Mouse (Mus musculus): ENCODE measurements at regions not wholly inside any gene's neighbourhood (a gene's known extent, or its start where the extent isn't known, plus 50 kb on each side); places are given as distances from the start of the nearest gene placed in this dataset.

DNA sequence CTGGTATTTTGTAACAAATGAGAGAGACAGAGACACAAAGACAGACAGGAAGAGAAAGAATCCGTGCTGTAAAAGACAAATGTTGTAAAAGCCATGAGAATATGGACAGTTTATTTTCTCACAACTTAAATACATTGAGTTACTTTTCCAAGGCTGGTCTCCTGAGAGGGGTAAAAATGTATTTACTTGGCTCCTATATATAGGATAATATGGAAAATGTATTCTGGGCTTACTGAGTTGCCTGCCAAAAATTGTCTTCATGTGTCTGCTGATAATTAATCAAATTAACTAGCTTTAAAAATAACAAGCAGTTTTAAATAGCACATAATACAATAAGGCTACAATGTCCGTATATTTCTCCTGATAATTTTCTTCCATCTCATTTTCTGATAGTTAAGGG is 216.2 kb upstream of the Nrip1 start:
- no peak for DNase-seq (ENCODE audit: low spot score)

DNA sequence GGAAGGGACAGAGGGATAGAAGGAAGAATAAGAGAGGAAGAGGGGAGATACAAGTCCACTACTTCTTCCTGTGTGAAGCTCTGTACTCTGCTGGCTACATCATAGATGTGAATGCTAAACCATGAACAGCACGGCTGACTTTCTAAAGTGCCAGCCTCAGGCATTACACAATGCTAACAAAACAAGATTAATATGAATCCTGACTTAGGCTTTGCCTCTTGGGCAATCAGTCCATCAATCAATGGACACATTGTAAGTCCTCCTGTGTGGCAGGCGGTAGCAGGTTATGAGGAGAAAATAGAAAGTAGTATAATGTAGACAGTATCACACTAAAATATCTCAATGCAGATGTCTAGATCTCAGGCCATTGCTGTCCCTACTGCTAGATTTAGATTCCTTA is 203.6 kb upstream of the Nrip1 start:
- no peak for DNase-seq (ENCODE audit: low spot score)

DNA sequence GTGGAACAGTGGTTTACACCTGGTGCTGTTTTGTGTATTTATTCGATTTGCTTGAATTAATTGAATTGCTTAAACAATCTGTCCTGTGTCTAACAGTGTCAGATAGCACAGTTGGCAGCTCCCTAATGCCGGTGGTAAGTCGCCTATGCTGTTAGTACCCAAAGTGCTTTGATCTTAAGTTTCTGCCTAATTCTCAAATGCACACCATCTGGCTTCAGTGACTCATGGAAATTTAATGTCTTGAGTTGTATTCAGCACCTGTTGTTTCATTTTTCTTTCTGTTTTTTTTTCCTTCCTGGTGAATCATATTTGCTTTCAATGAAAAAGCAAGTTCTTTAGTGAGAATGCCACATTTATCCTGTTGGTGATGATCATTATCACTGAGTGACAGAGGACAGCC is 201.7 kb upstream of the Nrip1 start:
- no peak for DNase-seq (ENCODE audit: low spot score)

DNA sequence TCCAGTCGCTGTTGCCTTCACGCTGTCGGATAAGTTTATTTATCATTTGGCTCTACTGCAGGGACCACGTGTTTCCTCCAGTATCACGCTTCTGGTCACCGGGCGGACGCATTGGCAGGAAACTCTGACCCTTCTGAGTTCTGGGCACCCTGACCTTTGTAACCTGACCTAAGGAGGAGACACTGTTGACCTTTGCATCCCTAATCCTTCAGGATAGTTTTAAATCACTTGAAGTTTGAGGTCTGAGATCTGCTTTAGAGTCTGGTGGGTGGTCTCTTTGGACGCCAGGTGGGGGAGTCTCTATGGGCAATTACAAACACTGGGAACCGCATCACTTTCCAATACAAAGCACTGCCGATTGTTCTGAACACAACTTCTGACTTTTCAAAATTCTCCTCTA is 192.6 kb upstream of the Nrip1 start:
- DNase-seq (ENCODE audit: low spot score): no peak

DNA sequence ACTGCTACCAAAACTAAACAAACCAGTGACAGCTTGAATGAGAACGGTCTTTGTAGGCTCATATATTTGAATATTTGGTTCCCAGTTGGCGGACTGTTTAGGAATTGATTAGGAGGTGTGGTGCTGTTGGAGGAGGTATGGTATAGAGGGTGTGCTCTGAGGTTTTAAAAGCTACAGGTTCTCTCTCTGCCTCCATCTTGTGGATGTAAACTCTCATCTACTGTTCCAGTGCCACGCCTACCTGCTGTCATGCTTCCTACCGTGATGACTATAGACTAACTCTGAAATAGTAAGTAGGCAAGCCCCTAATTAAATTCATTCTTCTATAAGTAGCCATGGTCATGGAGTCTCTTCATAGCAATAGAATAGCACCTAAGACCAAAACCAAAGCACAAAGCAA is 181.2 kb upstream of the Nrip1 start:
- DNase-seq (ENCODE audit: low spot score): no peak

DNA sequence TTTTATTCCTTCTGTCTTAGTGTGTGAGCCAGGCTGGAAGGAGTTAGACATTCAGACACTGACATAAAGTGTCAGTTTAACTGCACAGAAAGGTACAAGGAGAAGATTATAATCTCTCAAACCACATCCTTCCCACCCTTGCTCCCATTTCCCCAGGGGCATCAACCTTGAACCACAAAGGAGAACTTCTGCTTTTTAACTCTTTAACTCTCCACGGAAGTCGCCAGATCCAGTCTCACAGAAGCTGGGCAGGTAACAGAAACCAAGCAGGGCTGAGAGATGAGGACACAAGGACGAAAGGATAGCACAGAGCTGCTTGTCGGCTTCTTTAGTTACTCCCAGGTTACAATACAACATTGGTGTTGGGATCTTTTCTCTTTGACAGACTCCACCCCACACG is 176.0 kb upstream of the Nrip1 start:
- no peak for DNase-seq (ENCODE audit: low spot score)

DNA sequence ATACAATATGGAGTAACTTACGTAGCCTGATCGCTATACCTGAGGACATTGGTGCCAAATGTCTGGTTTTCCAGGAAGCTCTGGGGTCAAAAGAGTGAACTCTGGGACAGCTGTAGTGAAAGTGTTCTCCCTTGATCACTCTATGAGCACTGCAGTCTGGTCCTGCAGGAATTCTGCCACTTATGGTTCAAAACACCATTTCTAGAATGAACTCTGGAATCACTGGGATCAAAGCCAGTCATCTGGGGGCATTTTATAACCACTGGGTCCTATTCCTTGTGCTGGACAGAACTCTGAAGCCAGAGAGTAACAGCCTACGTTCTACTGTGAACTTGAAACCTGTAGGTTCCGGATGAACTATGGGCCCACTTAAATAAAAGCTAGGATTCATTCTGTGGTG is 173.5 kb upstream of the Nrip1 start:
- DNase-seq (ENCODE audit: low spot score): no peak

DNA sequence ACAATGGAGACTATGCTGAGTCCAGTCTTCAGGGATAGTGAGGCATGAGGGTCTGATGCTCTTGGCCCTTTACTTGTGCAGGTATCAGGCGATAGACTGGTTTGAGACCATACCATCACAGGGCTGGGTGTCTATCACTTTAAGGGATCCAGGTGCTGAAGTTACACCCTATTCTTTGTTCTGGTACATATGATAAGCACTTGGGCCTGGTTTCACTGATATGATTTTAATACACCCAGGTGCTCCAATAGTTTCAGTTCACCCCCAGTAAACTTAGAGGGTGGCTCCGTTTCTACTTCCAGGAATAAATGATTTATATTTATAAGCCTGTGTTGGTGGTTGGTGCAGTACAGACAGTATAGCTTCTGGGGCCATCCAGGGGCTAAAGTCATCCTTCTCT is 173.0 kb upstream of the Nrip1 start:
- no peak for DNase-seq (ENCODE audit: low spot score)

DNA sequence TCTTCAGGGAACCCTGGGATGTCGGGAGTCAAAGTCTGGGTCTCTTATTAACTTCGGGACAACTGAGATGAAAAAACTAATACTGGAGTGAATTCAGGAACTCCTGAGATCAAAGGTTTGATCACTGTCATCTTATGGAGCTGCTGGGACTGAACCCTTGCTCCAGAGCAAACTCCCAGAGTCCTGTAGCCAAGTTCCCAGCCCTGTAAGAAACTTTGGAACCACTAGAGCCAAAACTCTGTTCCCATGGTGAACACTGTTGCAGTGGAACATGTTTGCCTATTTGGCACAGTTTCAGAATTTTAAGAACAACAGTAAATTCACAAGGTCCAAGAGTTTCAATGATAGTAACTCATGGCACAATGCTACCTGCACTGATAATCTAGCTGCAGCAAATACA is 172.3 kb upstream of the Nrip1 start:
- DNase-seq (ENCODE audit: low spot score): no peak

DNA sequence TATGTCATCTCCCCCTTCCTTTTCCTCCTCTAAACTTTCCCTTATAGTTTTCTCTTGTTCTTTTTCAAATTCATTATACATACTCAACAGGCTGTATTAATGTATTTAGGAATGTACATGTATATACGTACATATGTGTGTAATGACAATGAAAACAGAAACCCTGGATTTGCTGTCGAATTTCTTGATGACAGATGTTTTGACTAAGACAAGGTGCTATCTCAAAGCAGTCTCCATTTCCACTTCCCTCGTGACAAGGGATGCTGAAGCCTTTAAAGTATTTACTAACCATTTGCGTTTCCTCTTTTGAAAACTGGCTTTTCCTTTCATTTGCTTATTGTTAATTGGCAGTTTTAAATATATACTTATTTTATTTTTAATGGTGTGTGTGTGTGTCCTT is 171.3 kb upstream of the Nrip1 start:
- no peak for DNase-seq (ENCODE audit: low spot score)

DNA sequence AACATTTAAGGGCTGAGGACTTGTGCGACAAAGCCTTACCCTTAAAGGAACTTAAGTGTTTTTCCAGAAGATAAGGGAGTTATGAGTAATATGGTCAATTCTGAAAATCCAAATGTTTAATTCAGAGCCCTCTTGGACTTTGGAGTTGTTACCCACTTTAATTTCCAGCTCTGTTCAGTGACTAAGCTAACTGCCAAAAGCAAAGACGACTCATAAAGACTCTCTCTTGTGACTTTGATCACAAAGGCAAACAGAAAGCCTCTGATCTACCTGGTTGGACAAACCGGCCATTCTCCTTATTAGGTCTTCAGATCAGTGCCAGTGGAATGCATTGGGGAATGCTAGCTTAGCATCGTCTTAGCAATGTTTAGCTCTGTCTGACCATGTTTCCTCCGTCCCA is 167.3 kb upstream of the Nrip1 start:
- no peak for DNase-seq (ENCODE audit: low spot score)

DNA sequence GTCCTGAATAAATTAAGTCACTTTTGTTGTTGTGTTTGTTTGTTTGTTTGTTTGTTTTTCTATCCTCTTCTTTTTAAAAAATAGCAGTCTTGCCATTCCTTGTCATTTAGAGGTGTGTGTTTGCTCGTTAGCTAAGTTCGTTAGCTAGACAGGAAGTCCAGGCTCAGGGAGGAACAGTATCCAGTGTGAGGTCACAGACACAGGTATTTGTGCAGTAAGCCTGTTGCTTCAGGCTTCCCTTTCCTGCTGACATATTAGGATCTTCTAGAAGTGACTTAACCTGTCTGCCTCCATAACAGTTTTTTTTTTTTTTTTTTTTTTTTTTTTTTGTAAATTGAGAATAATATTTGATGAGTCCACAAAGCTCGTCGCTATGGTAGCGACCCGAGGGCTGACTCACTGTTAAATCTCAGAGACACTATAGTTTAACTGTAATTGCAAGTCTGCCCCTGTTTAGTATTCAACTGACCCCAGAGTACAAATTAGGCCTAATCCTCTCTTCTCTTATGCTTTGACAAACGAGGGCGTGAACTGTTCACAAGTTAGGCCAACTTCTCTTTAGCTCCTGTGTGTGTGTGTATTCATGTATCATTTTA is 166.8 kb upstream of the Nrip1 start:
- no peak for DNase-seq (ENCODE audit: low spot score)

DNA sequence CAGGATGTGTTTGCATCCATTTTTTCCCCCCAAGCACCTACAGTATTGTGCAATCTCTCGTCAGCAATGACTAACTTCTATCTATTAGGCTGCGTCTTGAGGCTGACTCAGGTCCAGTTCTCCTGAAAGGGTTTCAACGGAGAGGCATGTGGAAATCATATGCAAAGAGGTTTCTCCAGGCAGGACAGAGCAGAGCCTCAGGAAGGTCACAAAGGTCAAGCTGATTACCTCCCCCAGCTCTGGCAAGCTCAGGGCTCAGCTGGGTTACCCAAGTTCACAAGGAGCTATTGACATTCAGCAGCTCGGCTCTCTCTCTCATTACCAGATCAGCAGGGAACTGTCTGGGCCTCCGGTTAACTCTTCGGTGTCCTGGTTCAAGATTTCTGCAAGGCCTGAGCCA is 166.0 kb upstream of the Nrip1 start:
- no peak for DNase-seq (ENCODE audit: low spot score)

DNA sequence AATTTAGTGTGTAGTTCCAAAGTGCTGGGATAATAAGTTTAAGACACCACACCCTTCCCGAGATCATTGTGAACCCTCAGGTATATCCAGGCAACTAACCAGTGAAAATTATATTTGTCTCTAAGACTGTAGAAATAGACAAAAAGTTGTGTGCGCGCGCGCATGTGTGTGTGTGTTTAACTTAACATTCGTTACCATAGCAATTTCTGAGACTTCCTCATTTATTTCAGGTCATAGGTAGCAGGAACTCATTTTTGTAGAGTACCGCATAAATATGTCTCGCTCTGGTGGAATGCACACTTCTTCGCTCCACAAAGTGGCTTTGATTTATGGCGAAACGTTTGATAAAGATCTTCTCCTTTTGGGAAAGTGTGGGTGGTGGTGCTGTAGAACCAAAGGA is 164.2 kb upstream of the Nrip1 start:
- no peak for DNase-seq (ENCODE audit: low spot score)

DNA sequence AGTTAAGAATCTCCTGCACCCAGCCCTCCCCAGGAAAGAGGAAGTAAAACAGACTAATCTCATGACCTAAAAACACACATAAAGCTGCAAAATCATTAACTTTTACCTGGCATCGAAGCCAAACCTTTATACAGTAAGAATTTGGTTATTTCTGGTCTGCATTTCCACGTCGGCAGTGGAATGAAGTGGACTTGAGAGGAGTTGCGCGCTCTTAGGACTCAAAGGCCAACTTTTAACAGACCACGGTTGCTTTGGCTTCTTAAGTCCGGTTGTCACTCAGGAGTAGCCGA is 159.2 kb upstream of the Nrip1 start:
- DNase-seq (ENCODE audit: low spot score): no peak

DNA sequence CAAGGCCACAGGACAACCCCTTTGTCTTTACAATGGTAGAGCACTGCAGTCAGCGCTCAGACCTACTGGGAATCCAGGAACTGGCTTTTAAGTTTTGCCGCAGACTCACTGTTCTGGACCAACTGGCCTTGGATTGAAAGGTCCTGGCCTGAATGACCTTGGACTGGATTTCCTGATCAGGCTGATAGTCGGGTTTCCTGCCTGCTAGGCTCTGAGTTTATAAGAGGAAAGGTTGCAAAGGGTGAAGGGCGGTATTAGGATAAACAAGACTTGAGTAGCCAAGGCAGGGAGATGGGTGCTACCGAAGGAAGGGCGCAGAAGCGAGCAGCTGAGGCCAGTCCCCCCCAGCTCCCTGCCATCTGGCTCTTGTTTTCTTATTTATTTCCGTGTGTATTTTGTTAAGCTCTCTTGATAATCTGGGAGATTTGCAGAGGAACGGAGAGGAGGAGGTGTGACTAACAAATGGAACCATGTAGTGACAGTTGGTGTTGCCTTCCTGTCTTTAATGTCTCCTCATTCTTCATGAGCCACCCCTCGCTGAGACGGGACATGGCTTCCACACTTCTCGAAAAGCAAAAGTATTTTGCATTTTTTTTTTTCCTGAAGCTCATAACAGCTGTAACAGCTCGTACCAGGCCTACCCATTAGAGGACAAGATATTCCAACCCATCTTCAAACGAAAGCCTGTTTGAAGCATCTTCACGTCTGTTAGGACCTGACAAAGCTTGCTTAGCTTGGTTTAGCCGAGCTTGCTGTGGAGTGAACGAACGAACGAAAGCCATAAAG is 158.7 kb upstream of the Nrip1 start:
- no peak for DNase-seq (ENCODE audit: low spot score)

DNA sequence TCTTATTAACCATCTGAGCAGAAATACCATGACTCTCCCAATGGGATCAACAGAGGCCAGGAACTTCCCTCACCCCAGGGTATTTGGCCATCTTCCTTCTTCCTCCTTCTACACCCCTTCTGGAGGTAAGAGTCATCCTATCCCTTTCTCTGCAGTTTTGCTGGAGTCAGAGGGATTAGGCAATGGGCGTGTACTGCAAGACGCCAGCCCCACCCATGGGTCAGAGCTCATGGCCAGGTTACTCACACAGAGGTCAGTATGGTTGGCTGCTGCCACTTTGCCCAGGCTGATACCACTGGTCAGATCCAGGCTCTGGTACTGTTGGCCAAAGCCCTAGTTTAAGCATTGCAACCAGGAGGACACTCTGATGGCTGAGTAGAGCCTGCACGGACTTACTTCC is 157.3 kb upstream of the Nrip1 start:
- no peak for DNase-seq (ENCODE audit: low spot score)

DNA sequence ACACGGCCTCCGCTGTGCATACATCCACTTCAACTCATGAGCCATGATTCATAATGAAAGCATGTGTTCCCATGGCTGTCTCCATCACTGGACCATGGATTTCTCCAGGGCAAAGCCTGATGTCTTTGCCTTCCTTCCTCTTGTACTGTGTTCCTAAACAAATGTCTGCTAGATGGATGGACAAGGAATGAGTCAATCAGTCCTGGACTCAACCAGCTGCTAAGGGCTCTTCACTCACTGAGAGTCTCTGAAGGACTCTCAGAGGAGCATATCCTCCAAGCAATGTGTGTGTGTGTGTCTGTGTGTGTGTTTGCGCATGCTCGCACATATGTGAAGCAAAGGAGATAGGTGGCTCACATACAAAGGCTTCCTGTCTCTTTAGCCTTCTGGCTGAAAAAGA is 156.0 kb upstream of the Nrip1 start:
- DNase-seq (ENCODE audit: low spot score): no peak

DNA sequence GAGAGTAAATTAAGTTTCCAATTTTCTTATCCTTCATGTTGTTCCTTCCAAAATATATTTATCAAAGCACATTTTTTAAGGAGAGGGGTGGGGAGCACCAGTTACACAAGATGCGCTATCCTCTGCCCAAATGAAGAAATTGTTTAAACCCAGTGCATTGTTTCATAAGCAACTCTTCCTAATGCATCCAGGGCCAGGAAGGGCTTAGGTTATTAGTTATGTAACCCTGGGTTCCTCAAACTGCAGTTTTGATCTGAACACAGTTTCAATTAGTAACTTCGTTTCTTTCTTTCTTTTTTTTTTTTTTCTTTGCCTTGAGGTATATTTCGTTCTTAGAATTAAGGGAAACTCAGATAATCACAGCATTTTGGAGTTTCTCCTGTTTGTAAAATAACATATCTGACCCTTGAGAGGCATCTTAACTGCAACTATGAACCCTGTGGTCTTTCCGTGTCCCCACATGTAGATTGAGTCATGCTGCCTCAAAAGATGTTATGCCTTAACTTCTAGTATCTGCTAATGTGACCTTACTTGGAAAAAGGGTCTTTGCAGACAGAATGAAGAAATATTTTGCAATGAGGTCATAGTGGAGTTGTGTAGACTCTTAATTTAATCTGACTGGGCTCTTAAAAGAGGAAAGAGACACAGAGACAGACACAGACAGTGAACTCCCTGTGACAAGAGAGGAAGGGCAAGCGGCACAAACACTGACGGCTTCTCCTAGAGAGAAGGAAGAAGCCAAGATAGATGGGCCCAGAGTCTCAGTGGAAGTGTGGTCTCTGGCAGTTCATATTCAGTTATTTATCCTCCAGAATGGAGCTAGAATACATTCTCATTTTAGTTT is 153.7 kb upstream of the Nrip1 start:
- no peak for DNase-seq (ENCODE audit: low spot score)

DNA sequence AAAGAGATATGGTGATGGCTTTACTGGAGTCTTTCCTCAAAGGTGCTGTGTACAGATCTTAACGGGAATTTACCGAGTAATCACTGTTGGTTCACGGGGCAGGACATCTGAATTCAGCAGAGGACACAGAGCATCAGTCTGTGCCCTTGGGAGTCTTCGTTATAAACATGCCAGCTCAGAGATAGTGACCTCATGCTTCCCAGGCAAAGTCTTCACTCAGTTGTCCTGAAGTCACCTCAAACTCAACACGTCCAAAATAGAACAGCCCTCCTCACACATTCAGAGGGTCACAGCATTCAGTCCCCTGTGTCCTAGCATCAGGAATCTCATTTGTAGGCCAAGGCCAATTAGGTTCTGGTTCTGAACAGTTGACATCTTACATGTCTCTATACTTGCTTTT is 151.9 kb upstream of the Nrip1 start:
- no peak for DNase-seq (ENCODE audit: low spot score)

DNA sequence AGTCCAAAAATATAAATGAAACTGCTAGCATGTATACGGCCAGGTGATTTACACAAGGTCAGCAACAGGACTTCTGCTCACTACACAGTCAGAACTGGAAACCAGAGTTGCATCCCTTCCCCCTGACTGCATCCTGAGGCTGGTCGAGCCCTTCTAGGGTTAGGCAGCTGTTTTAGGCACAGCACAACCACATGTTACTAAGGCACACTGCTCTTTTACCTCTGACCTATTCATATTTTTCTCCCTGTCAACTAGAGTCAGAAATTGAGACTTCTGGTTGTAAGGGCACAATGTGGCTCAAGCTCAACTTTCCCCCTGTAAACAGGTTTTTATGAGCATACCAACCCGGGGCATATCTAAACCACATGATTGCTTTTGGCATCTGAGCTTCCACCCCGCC is 151.3 kb upstream of the Nrip1 start:
- no peak for DNase-seq (ENCODE audit: low spot score)

DNA sequence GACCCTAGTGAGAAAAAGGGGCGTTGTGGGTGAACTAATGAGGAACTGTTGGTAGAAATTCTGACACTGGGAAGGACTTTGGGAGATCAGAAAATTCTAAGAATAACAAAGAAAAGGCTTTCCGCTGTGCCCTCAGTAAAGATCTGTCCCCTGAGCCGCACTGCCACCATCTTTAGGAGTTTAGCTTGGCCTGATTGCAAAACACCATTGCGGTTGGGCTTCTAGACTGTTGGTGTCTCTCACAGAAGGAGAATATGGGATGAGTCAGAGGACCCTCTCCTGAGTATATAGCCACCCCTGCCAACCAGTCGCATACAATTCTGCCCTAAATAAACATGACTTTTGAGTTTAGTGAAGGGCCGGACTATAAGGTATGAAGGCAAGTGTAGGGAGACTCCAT is 147.5 kb upstream of the Nrip1 start:
- DNase-seq (ENCODE audit: low spot score): no peak

DNA sequence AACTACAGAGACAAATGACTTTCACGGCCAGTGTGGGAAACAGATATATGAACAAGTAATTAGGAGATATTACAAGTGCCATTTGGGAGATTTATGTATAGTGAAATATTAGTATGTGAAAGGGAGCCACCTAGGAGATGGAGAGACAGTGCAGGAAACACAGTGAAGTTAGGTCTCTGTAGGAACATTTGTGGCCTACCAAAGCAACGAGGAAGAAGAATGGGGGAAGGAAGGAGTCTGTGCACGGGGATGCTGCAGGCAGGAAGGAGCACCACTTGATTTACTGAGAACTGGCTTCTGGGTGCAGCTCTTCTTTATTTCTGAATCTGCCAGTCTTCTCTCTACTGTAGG is 147.0 kb upstream of the Nrip1 start:
- DNase-seq (ENCODE audit: low spot score): no peak
